Mouse (Mus musculus) embryonic fibroblast, embryonic 13.5 days (primary cell): ENCODE data around the gene E2f2. TPM values are rescaled to one million over a fixed set of nuclear protein-coding genes. Genes with fewer than 3 reads are reported as not detected.

Source experiments
- H3K27ac ChIP-seq: 2 replicates; pipeline ENCODE4 v1.5.1; 2012; ENCODE audit warnings: low read length, control low read depth, inconsistent platforms; ENCODE audit not compliant: insufficient read depth
- H3K4me1 ChIP-seq: 2 replicates; pipeline ENCODE4 v1.6.1; 2011; ENCODE audit warnings: low read length; ENCODE audit not compliant: control insufficient read depth, insufficient read depth
- H3K4me3 ChIP-seq: 2 replicates; pipeline ENCODE4 v1.5.1; 2011; ENCODE audit warnings: mild to moderate bottlenecking, control low read depth, low read length; ENCODE audit not compliant: insufficient read depth
- CTCF ChIP-seq: IDR thresholded peaks from 2 replicates; pipeline ENCODE4 v1.5.1; 2011; ENCODE audit warnings: mild to moderate bottlenecking, control low read depth, low read length, moderate library complexity, borderline replicate concordance; ENCODE audit not compliant: insufficient read depth
- POLR2A ChIP-seq: IDR thresholded peaks from 2 replicates; pipeline ENCODE4 v1.6.1; 2011; ENCODE audit warnings: low read depth, mild to moderate bottlenecking, control low read depth, low read length, moderate library complexity
- polyA plus RNA-seq: library from polyadenylated mRNA; stranded (reverse); fragments of >200 nt; gene quantifications from 2 replicates; pipeline ENCODE4 v1.2.4, GENCODE M21; 2011; ENCODE audit warnings: low read depth; ENCODE audit not compliant: missing spikeins, insufficient read length

Gene E2f2
- polyA plus RNA-seq, 1 experiment, result 1.1 TPM

GRCm38 (mm10) chr4:136172542-136173209 lies 482 bp downstream of the E2f2 start:
- Histone ChIP-seq H3K4me3 (peak overlapping the region; percentile 72), H3K4me1 (0 out of 2 replicates have a peak, but pooled peaks cover 4% of the 10 kb centered on the region), H3K27ac (no peak overlapping the region)
- TF ChIP-seq POLR2A, result no peak
- no peak for TF ChIP-seq CTCF

DNA sequence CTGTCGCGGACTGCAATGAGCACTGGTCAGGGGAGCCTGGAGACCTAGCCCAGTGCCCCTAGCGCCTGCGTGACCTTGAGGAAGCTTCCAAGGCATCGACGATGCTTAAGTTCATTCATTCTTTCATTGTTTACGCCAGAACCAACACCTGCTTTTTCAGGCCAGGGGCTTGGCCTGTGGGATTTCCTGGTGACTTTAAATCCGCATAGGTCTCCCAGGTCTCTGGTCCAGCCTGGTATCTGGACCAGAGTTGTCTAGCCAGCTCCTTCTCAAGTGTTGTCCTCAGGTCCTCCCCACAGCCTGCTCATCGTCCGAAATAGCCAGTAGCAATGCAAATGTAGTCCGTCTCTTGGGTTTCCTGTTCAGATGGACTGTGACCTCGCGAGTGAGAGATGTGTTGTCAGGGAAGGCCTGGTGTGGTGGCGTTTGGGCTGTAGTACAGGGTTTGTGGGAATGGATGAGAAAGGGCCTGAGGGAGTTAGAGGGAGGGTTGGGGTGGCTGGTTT lies 1.1 kb downstream of the E2f2 start:
- no peak for TF ChIP-seq POLR2A
- no peak for TF ChIP-seq CTCF
- peaks cover 8% of the 10 kb centered on the region; the same call in 1 of the 2 replicates for H3K4me1 ChIP-seq
- peak overlapping the region; percentile 72 for H3K4me3 ChIP-seq
- no peak overlapping the region for H3K27ac ChIP-seq

DNA sequence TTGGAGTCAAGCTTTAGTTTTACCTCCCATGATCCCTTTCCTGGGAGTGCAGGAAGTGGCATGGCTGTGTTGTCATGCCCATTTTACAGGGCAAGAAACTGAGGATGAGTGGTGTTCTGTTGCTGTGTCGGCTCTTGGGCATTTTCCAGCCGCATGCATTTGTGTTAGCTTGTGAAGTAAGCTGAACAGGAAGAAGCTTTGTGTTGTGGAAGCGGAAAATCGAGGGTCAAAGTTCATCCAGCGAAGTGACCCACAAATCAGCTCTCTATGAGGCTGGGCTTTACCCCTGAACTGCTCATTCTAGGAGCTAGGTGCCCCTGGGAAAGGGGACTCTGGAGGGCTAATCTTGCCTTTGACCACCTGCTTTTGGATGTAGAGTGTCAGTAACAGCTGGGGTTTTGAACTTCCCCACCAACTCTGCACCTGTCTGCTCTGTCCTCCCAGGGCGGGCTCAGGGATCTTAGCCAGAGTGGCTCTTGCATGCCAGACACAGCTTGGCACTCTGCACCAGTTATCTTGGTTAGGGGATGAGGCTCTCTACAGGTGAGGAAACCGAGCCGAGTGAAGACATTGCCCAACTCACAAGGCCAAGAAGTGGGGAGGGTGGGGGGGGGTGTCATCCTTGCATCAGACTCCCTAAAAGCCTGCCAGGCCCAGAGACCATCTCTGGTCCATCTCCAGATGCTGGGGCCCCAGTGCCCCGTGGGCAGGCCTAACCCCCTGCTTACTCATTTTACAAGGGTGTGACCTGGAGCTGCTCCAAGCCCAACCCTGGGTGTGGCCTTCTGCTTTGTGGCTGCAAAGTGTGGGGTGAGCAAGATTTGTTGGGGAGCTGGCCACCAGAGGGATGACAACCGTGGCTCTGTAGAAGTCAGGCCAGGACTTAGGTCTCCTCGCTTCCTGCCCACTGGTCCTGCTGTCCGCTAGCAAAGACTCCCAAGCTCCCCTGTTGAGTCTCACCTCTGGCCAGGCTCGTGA lies 2.3 kb downstream of the E2f2 start:
- Histone ChIP-seq H3K4me1 (peaks cover 12% of the 10 kb centered on the region; the same call in 1 of the 2 replicates), H3K27ac (no peak overlapping the region), H3K4me3 (no peak overlapping the region)
- TF ChIP-seq CTCF, result no peak
- TF ChIP-seq POLR2A, result no peak

DNA sequence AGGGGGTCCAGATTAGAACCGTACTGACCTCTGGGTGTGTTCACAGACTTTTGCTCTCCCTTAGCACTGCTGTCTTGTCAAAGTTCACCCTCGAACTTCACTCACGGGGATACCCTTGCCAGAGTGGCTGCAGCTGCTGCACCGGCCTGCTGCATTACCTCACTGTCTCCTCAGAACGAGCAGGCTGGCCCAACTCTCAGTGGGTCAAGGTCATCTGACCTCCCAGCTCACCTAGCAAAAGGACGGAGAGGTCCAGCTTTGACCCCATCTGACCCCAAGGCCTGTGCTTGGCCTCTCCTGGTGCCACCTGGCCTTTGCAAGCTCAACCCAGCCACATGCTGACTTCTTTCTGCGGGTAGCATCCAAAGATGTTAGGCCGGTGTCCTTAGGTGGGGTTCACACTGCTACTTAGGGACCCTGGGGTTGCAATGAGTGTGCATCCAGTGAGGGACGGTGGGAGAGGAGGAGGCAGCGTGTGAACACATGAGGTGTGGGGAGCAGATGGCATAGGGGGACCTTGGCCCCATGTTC lies 3.9 kb downstream of the E2f2 start:
- H3K27ac ChIP-seq, result no peak overlapping the region
- H3K4me3 ChIP-seq, result no peak overlapping the region
- no peak for TF ChIP-seq POLR2A
- TF ChIP-seq CTCF, result no peak
- H3K4me1 ChIP-seq, result peaks cover 12% of the 10 kb centered on the region; the same call in 1 of the 2 replicates

- H3K4me1 ChIP-seq, result peaks cover 12% of the 10 kb centered on the region; the same call in 1 of the 2 replicates
- TF ChIP-seq CTCF (no peak), POLR2A (no peak)
- H3K4me3 ChIP-seq, result no peak overlapping the region
- no peak overlapping the region for H3K27ac ChIP-seq
These were observed 5.0 kb downstream of the E2f2 start for GRCm38 (mm10) chr4:136177244-136177611.

DNA sequence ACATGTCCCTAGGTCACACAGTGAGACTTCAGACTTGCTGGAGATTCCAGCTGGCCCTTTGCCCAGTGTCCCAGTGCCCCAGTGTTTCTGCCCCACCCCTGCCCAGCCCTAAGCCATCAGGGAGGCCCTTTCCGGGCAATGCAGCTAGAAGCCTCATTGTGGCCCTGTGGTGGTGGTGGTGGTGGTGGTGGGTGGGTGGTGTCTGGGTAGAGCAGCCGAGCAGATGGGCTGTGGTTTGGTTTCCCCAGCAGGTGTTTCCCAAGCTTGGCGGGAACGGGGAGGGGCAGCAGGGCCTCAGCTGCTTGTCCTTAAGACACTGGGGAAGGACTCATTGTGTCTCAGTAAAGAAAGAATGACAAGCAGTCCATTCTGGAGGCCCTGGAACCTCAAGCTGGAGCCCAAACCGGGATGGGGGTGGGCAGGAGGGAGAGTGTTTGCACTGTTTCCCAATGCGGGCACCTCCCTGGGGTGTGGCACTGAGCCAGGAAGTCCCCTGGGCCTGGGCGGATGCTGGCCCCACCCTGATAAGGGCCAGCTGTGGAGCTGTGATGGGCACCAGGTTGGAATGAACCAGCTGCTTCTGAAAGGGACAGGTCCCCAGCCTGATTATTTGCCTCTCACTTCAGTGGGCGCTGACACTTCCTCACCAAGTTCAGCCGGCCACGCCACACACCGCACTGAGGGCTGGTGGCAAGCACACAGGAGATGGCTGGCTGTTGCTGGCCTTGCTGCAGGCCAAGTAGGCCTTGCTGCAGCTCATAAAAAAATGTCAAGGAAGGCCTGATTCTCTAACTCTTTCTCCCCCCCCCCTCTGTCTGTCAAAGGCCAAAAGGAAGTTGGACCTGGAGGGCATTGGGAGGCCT lies 5.6 kb downstream of the E2f2 start:
- TF ChIP-seq POLR2A (no peak), CTCF (no peak)
- Histone ChIP-seq H3K4me3 (no peak overlapping the region), H3K27ac (no peak overlapping the region), H3K4me1 (peaks cover 12% of the 10 kb centered on the region; the same call in 1 of the 2 replicates)

- Histone ChIP-seq H3K4me1 (peaks cover 10% of the 10 kb centered on the region; the same call in 1 of the 2 replicates), H3K27ac (no peak overlapping the region), H3K4me3 (no peak overlapping the region)
- TF ChIP-seq POLR2A (no peak), CTCF (no peak)
These were observed 6.3 kb downstream of the E2f2 start for GRCm38 (mm10) chr4:136178475-136178921.

DNA sequence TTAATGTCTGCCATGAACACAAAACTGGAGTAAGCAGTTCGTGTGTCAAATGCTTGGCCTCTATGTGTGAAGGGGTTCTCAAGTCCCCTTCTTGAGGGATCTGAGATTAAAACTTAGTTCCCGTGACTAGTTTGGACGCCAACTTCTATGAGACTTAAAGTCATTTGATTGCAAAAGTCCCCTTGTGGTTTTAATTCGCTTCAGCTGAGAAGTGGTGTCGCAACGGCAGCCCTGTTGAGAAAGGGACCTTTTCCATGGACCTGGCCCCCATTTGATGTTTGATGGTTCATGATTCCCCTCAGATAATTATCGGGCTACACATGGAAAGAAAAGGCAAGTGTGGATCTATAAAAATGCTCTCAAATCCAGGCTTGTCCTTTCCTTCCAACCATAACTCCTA lies 7.3 kb downstream of the E2f2 start:
- peak overlapping the region; percentile 27; the same call in 1 of the 2 replicates for H3K27ac ChIP-seq
- H3K4me3 ChIP-seq, result no peak overlapping the region
- peaks cover 9% of the 10 kb centered on the region; the same call in 1 of the 2 replicates for H3K4me1 ChIP-seq
- TF ChIP-seq CTCF (no peak), POLR2A (no peak)

GRCm38 (mm10) chr4:136179998-136180397 lies 7.8 kb downstream of the E2f2 start:
- no peak overlapping the region for H3K4me3 ChIP-seq
- H3K27ac ChIP-seq, result peak overlapping the region; percentile 5; the same call in 1 of the 2 replicates
- TF ChIP-seq POLR2A, result no peak
- peak; percentile 64; the same call in 1 of the 2 replicates for TF ChIP-seq CTCF
- H3K4me1 ChIP-seq, result peaks cover 11% of the 10 kb centered on the region; the same call in 1 of the 2 replicates
